Mouse (Mus musculus) heart, postnatal 0 days (tissue): ENCODE measurements at regions not wholly inside any gene's neighbourhood (a gene's known extent, or its start where the extent isn't known, plus 50 kb on each side); places are given as distances from the start of the nearest gene placed in this dataset.

ENCODE experiments used
- CTCF ChIP-seq: IDR thresholded peaks from 2 replicates; pipeline ENCODE4 v1.5.1; 2016; ENCODE audit warnings: antibody characterized with exemption, control low read depth, low read depth
- EP300 ChIP-seq: IDR thresholded peaks from 2 replicates; pipeline ENCODE4 v1.6.1; 2016; ENCODE audit warnings: antibody characterized with exemption, low read depth

GRCm38 (mm10) chr17:61570933-61571332 lies 1310.2 kb downstream of the Efna5 start:
- no peak for TF ChIP-seq CTCF
- TF ChIP-seq EP300: no peak
